Mouse (Mus musculus) kidney, embryonic 14.5 days (tissue): ENCODE results near the gene Olfr1222. TPM values are rescaled to one million over a fixed set of nuclear protein-coding genes. Genes with fewer than 3 reads are reported as not detected.

Source experiments
- ATAC-seq: fragments of 200-750 bp; cut with Nextera tagmentation; 2 replicates; pipeline ENCODE4 v1.8.0; 2017; ENCODE audit warnings: moderate number of reproducible peaks, mild to moderate bottlenecking, moderate TSS enrichment, moderate library complexity; ENCODE audit not compliant: low FRiP score, low TSS enrichment
- H3K27ac ChIP-seq: fragments of 300-500 bp; sonication (generic); 2 replicates; pipeline ENCODE4 v1.5.1; 2014; ENCODE audit warnings: low read depth, mild to moderate bottlenecking, low read length, moderate library complexity, mixed read lengths
- H3K27me3 ChIP-seq: fragments of 300-500 bp; sonication (generic); 2 replicates; pipeline ENCODE4 v1.6.1; 2014; ENCODE audit warnings: mild to moderate bottlenecking, low read length; ENCODE audit not compliant: control insufficient read depth, insufficient read depth
- H3K36me3 ChIP-seq: fragments of 300-500 bp; sonication (generic); 2 replicates; pipeline ENCODE4 v1.6.1; 2014; ENCODE audit warnings: low read length, mixed read lengths; ENCODE audit not compliant: control insufficient read depth, insufficient read depth
- H3K4me1 ChIP-seq: fragments of 300-500 bp; sonication (generic); 2 replicates; pipeline ENCODE4 v1.6.1; 2014; ENCODE audit warnings: low read length, mixed read lengths; ENCODE audit not compliant: control insufficient read depth, insufficient read depth
- H3K4me2 ChIP-seq: fragments of 300-500 bp; sonication (generic); replicated peaks from 2 replicates; pipeline ENCODE4 v1.6.1; 2014; ENCODE audit warnings: low read depth, mild to moderate bottlenecking, low read length
- H3K4me3 ChIP-seq: fragments of 300-500 bp; sonication (generic); 2 replicates; pipeline ENCODE4 v1.5.1; 2014; ENCODE audit warnings: mild to moderate bottlenecking, low read length
- H3K9ac ChIP-seq: fragments of 300-500 bp; sonication (generic); 2 replicates; pipeline ENCODE4 v1.6.1; 2014; ENCODE audit warnings: low read depth, mild to moderate bottlenecking, low read length, moderate library complexity
- H3K9me3 ChIP-seq: fragments of 300-500 bp; sonication (generic); 2 replicates; pipeline ENCODE4 v1.6.1; 2016; ENCODE audit warnings: low read length; ENCODE audit not compliant: control insufficient read depth
- WGBS: fragments of 180-500 bp; shearing (Covaris S2); extraction: QIAGEN DNeasy Blood & Tissue Kit; methylation state at CpG from one replicate; pipeline ENCODE4 v1.1.7; 2014; 5-methylcytosine and 5-hydroxymethylcytosine counted together
- polyA plus RNA-seq: library from polyadenylated mRNA; unstranded; fragments of >200 nt; fragmentation: Nextera tagmentation; extraction: Ambion mirVana; gene quantifications from 2 replicates; pipeline ENCODE4 v1.2.1, GENCODE M21; 2014

Gene Olfr1222
- polyA plus RNA-seq, 1 experiment from 2014 or later, result not detected

GRCm38 (mm10) chr2:89083413-89083812 lies 49.4 kb downstream of the Olfr1222 start, which contains the start of gene Olfr1219:
Olfr1219 (minus strand) TSS chr2:89083513.
- ATAC-seq, result no peak
- no peaks in the 10 kb centered on the region for H3K27me3 ChIP-seq
- 76% methylated on average over 1 of the region's 1 CpGs for WGBS

GRCm38 (mm10) chr2:89081487-89081886 lies 51.4 kb downstream of the Olfr1222 start:
- Histone ChIP-seq H3K4me1 (no peaks in the 10 kb centered on the region), H3K9ac (no peak overlapping the region), H3K27me3 (no peaks in the 10 kb centered on the region), H3K9me3 (no peaks in the 10 kb centered on the region), H3K4me2 (no peak overlapping the region), H3K27ac (no peak overlapping the region), H3K4me3 (no peak overlapping the region), H3K36me3 (no peaks in the 10 kb centered on the region)
- ATAC-seq, result no peak

More at GRCm38 (mm10) chr2:89083413-89083812, 49.4 kb downstream of the Olfr1222 start, which contains the start of gene Olfr1219:
- Histone ChIP-seq H3K4me3 (no peak within 1 kb of the TSS), H3K9me3 (no peaks in the 10 kb centered on the region), H3K4me1 (no peaks in the 10 kb centered on the region), H3K9ac (no peak within 1 kb of the TSS), H3K36me3 (no peaks in the 10 kb centered on the region), H3K4me2 (no peak within 1 kb of the TSS), H3K27ac (no peak within 1 kb of the TSS)

Other genes starting within 250 kb of the Olfr1222 start
- gene Olfr1208, start 230.7 kb downstream of the Olfr1222 start, polyA plus RNA-seq, result not detected in 2 replicates
- gene Olfr1209, start 217.9 kb downstream of the Olfr1222 start, polyA plus RNA-seq, result not detected in 2 replicates
- gene Olfr1211, start 194.9 kb downstream of the Olfr1222 start, polyA plus RNA-seq, result not detected in 2 replicates
- not detected in 2 replicates for gene Olfr1212, start 179.1 kb downstream of the Olfr1222 start, polyA plus RNA-seq
- not detected in 2 replicates for gene Gm13762, start 152.8 kb downstream of the Olfr1222 start, polyA plus RNA-seq
- gene Olfr1214, start 140.4 kb downstream of the Olfr1222 start, polyA plus RNA-seq, result not detected in 2 replicates
- not detected in 2 replicates for gene Olfr1215, start 126.1 kb downstream of the Olfr1222 start, polyA plus RNA-seq
- gene Olfr1216, start 114.7 kb downstream of the Olfr1222 start, polyA plus RNA-seq, result not detected in 2 replicates
- gene Olfr1217, start 101.0 kb downstream of the Olfr1222 start, polyA plus RNA-seq, result not detected in 2 replicates
- gene Olfr1218, start 71.9 kb downstream of the Olfr1222 start, polyA plus RNA-seq, result not detected in 2 replicates
- not detected in 2 replicates for gene Olfr1219, start 49.5 kb downstream of the Olfr1222 start, polyA plus RNA-seq
- gene Olfr1220, start 26.2 kb downstream of the Olfr1222 start, polyA plus RNA-seq, result not detected in 2 replicates
- gene Olfr1221, start 15.8 kb downstream of the Olfr1222 start, polyA plus RNA-seq, result not detected in 2 replicates
- not detected in 2 replicates for gene Olfr1223, start 18.5 kb upstream of the Olfr1222 start, polyA plus RNA-seq
- gene Olfr1224-ps1, start 31.0 kb upstream of the Olfr1222 start, polyA plus RNA-seq, result not detected in 2 replicates
- not detected in 2 replicates for gene Olfr1225, start 41.6 kb upstream of the Olfr1222 start, polyA plus RNA-seq
- not detected in 2 replicates for gene Olfr1226, start 67.0 kb upstream of the Olfr1222 start, polyA plus RNA-seq
- gene Olfr1228, start 121.0 kb upstream of the Olfr1222 start, polyA plus RNA-seq, result not detected in 2 replicates
- not detected in 2 replicates for gene Olfr1229, start 155.0 kb upstream of the Olfr1222 start, polyA plus RNA-seq
- not detected in 2 replicates for gene Olfr1230, start 164.2 kb upstream of the Olfr1222 start, polyA plus RNA-seq
- gene Olfr1231, start 174.0 kb upstream of the Olfr1222 start, polyA plus RNA-seq, result not detected in 2 replicates
- gene Olfr1232, start 196.6 kb upstream of the Olfr1222 start, polyA plus RNA-seq, result not detected in 2 replicates
- not detected in 2 replicates for gene Olfr1233, start 209.3 kb upstream of the Olfr1222 start, polyA plus RNA-seq
- not detected in 2 replicates for gene Olfr1234, start 231.8 kb upstream of the Olfr1222 start, polyA plus RNA-seq